Mouse (Mus musculus) midbrain, embryonic 11.5 days (tissue): Measurements from ENCODE around the gene Lrrc15. TPM values are rescaled to one million over a fixed set of nuclear protein-coding genes. Genes with fewer than 3 reads are reported as not detected.

Experiments
- ATAC-seq: fragments of 200-750 bp; cut with Nextera tagmentation; 2 replicates; pipeline ENCODE4 v1.8.0; 2017; ENCODE audit warnings: moderate TSS enrichment, moderate library complexity; ENCODE audit not compliant: low FRiP score
- DNase-seq: peaks from one replicate; pipeline ENCODE4 v3.0.0; 2015; ENCODE audit warnings: low spot score; ENCODE audit errors: missing footprints
- H3K27ac ChIP-seq: fragments of 300-500 bp; sonication (generic); 2 replicates; pipeline ENCODE4 v1.5.1; 2014; ENCODE audit warnings: low read depth, low read length
- H3K27me3 ChIP-seq: fragments of 300-500 bp; sonication (generic); 2 replicates; pipeline ENCODE4 v1.6.1; 2014; ENCODE audit warnings: mild to moderate bottlenecking, low read length, moderate library complexity, mixed read lengths; ENCODE audit not compliant: control insufficient read depth, insufficient read depth
- H3K36me3 ChIP-seq: fragments of 300-500 bp; sonication (generic); 2 replicates; pipeline ENCODE4 v1.6.1; 2014; ENCODE audit warnings: mild to moderate bottlenecking, low read length, moderate library complexity, mixed read lengths; ENCODE audit not compliant: control insufficient read depth, insufficient read depth
- H3K4me1 ChIP-seq: fragments of 300-500 bp; sonication (generic); 2 replicates; pipeline ENCODE4 v1.6.1; 2014; ENCODE audit warnings: low read length; ENCODE audit not compliant: control insufficient read depth, insufficient read depth
- H3K4me2 ChIP-seq: fragments of 300-500 bp; sonication (generic); 2 replicates; pipeline ENCODE4 v1.6.1; 2014; ENCODE audit warnings: mild to moderate bottlenecking, moderate library complexity
- H3K4me3 ChIP-seq: fragments of 300-500 bp; sonication (generic); 2 replicates; pipeline ENCODE4 v1.5.1; 2014; ENCODE audit warnings: low read depth, low read length
- H3K9ac ChIP-seq: fragments of 300-500 bp; sonication (generic); 2 replicates; pipeline ENCODE4 v1.6.1; 2014; ENCODE audit warnings: low read length
- H3K9me3 ChIP-seq: fragments of 300-500 bp; sonication (generic); 2 replicates; pipeline ENCODE4 v1.6.1; 2016; ENCODE audit warnings: low read length; ENCODE audit not compliant: control insufficient read depth
- WGBS: fragments of 180-500 bp; shearing (Covaris S2); extraction: QIAGEN DNeasy Blood & Tissue Kit; methylation state at CpG from one replicate; pipeline ENCODE4 v1.1.7; 2014; 5-methylcytosine and 5-hydroxymethylcytosine counted together
- polyA plus RNA-seq: library from polyadenylated mRNA; unstranded; fragments of >200 nt; fragmentation: Nextera tagmentation; extraction: Ambion mirVana; gene quantifications from 2 replicates; pipeline ENCODE4 v1.2.1, GENCODE M21; 2014

The Lrrc15 gene
- polyA plus RNA-seq, 1 experiment from 2014 or later = 0.72 TPM

- Histone ChIP-seq H3K4me3 (no peak within 1 kb of the TSS), H3K4me2 (no peak within 1 kb of the TSS), H3K27me3 (no peaks in the 10 kb centered on the region), H3K4me1 (no peaks in the 10 kb centered on the region), H3K27ac (no peak within 1 kb of the TSS), H3K9me3 (no peaks in the 10 kb centered on the region), H3K36me3 (no peaks in the 10 kb centered on the region), H3K9ac (no peak within 1 kb of the TSS)
- DNase-seq (no peak), ATAC-seq (no peak)
- WGBS = 80% methylated on average over 5 of the region's 5 CpGs
These were observed 15.7 kb downstream of the Lrrc15 start, which contains the start of gene Cpn2 for GRCm38 (mm10) chr16:30267359-30267758. Gene Cpn2, minus strand, starts transcription at chr16:30267499.

GRCm38 (mm10) chr16:30266561-30266960, 16.5 kb downstream of the Lrrc15 start:
- Histone ChIP-seq H3K9me3 (no peaks in the 10 kb centered on the region), H3K4me1 (no peaks in the 10 kb centered on the region), H3K4me2 (no peak overlapping the region), H3K36me3 (no peaks in the 10 kb centered on the region), H3K27ac (no peak overlapping the region), H3K9ac (no peak overlapping the region), H3K27me3 (no peaks in the 10 kb centered on the region), H3K4me3 (no peak overlapping the region)
- DNase-seq (no peak), ATAC-seq (no peak)
- 85% methylated on average over 5 of the region's 5 CpGs for WGBS

DNA sequence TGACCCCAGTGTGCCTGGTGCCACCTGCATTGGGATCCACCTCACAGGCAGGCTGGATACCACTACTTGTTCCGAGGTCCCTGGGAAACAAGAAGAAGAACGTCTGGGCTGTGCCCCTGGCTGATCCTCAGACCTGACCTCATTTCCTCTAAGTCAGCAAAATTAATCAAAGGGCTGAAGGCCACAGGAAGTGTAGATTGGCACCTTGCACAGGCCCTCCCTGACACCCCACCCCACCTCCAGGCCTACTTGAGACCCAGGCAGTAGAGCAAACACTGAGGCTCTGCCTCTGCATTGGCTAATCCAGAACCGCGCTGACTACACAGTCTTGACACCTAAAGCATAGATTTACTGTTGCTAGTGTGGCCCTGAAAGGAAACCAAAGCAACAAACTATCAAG, 17.4 kb downstream of the Lrrc15 start:
- no peak overlapping the region for H3K27ac ChIP-seq
- H3K36me3 ChIP-seq = no peaks in the 10 kb centered on the region
- no peak overlapping the region for H3K9ac ChIP-seq
- DNase-seq = no peak
- no peak overlapping the region for H3K4me2 ChIP-seq
- no peaks in the 10 kb centered on the region for H3K9me3 ChIP-seq
- ATAC-seq = no peak
- no peaks in the 10 kb centered on the region for H3K27me3 ChIP-seq
- 82% methylated on average over 4 of the region's 4 CpGs for WGBS
- H3K4me3 ChIP-seq = no peak overlapping the region
- H3K4me1 ChIP-seq = no peaks in the 10 kb centered on the region

GRCm38 (mm10) chr16:30263156-30263555, 19.9 kb downstream of the Lrrc15 start:
- WGBS = 62% methylated on average over 4 of the region's 4 CpGs
- DNase-seq (no peak), ATAC-seq (0 out of 2 replicates have a peak, but pooled peaks have one; percentile 16)
- H3K9me3 ChIP-seq = no peaks in the 10 kb centered on the region
- H3K4me3 ChIP-seq = no peak overlapping the region
- no peaks in the 10 kb centered on the region for H3K27me3 ChIP-seq
- no peak overlapping the region for H3K27ac ChIP-seq
- H3K9ac ChIP-seq = no peak overlapping the region
- no peaks in the 10 kb centered on the region for H3K4me1 ChIP-seq
- no peaks in the 10 kb centered on the region for H3K36me3 ChIP-seq
- H3K4me2 ChIP-seq = no peak overlapping the region

- no peak overlapping the region for H3K4me3 ChIP-seq
- WGBS = 2% methylated on average over 2 of the region's 2 CpGs
- H3K9me3 ChIP-seq = no peaks in the 10 kb centered on the region
- no peaks in the 10 kb centered on the region for H3K36me3 ChIP-seq
- H3K4me2 ChIP-seq = no peak overlapping the region
- H3K4me1 ChIP-seq = no peaks in the 10 kb centered on the region
- H3K27ac ChIP-seq = no peak overlapping the region
- DNase-seq (peak; percentile 97), ATAC-seq (0 out of 2 replicates have a peak, but pooled peaks have one; percentile 48)
- no peaks in the 10 kb centered on the region for H3K27me3 ChIP-seq
- no peak overlapping the region for H3K9ac ChIP-seq
These were observed 20.4 kb downstream of the Lrrc15 start for GRCm38 (mm10) chr16:30262664-30263063.

DNA sequence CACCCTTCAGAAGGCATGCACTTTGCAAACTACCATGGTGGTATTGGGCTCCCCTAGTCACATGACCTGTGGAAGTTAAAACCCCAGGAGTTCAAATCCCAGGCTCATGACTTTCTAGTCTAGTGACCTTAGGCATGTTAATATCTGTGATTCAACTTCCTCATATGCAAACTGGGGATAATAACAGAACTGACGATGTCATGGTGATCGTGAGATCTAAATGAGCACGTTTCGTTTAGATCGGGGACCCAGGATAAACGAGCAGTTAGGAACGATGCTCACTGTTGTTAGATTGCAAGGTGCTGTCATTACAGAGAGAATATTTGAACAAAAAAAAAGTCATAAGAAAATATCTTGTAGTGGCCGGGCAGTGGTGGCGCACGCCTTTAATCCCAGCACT, 20.9 kb downstream of the Lrrc15 start:
- DNase-seq = no peak
- H3K9ac ChIP-seq = no peak overlapping the region
- no peak overlapping the region for H3K4me3 ChIP-seq
- no peaks in the 10 kb centered on the region for H3K9me3 ChIP-seq
- H3K27me3 ChIP-seq = no peaks in the 10 kb centered on the region
- H3K36me3 ChIP-seq = no peaks in the 10 kb centered on the region
- WGBS = 93% methylated on average over 10 of the region's 10 CpGs
- no peak overlapping the region for H3K27ac ChIP-seq
- no peaks in the 10 kb centered on the region for H3K4me1 ChIP-seq
- H3K4me2 ChIP-seq = no peak overlapping the region
- no peak for ATAC-seq

- H3K4me3 ChIP-seq = no peak overlapping the region
- H3K36me3 ChIP-seq = no peaks in the 10 kb centered on the region
- H3K4me2 ChIP-seq = no peak overlapping the region
- H3K4me1 ChIP-seq = no peaks in the 10 kb centered on the region
- H3K9me3 ChIP-seq = no peaks in the 10 kb centered on the region
- H3K27ac ChIP-seq = no peak overlapping the region
- no peak overlapping the region for H3K9ac ChIP-seq
- 91% methylated on average over 9 of the region's 9 CpGs for WGBS
- DNase-seq = no peak
- ATAC-seq = no peak
- H3K27me3 ChIP-seq = no peaks in the 10 kb centered on the region
These were observed 21.7 kb downstream of the Lrrc15 start for GRCm38 (mm10) chr16:30261341-30261740.

GRCm38 (mm10) chr16:30260012-30260635, 22.9 kb downstream of the Lrrc15 start:
- no peak overlapping the region for H3K27ac ChIP-seq
- ATAC-seq (no peak), DNase-seq (no peak)
- H3K4me1 ChIP-seq = no peaks in the 10 kb centered on the region
- H3K27me3 ChIP-seq = no peaks in the 10 kb centered on the region
- WGBS = 91% methylated on average over 15 of the region's 15 CpGs
- no peak overlapping the region for H3K4me3 ChIP-seq
- no peak overlapping the region for H3K9ac ChIP-seq
- H3K36me3 ChIP-seq = no peaks in the 10 kb centered on the region
- no peak overlapping the region for H3K4me2 ChIP-seq
- H3K9me3 ChIP-seq = no peaks in the 10 kb centered on the region

- DNase-seq (no peak), ATAC-seq (no peak)
- Histone ChIP-seq H3K4me1 (no peaks in the 10 kb centered on the region), H3K4me3 (no peak overlapping the region), H3K27me3 (no peaks in the 10 kb centered on the region), H3K4me2 (no peak overlapping the region), H3K27ac (no peak overlapping the region), H3K9ac (no peak overlapping the region), H3K9me3 (no peaks in the 10 kb centered on the region), H3K36me3 (no peaks in the 10 kb centered on the region)
- 86% methylated on average over 10 of the region's 10 CpGs for WGBS
These were observed 23.6 kb downstream of the Lrrc15 start for GRCm38 (mm10) chr16:30259444-30259843.
